Mouse (Mus musculus) lung, postnatal 0 days (tissue): ENCODE results near the gene Tubb1.

Source experiments
- CTCF ChIP-seq: IDR thresholded peaks from 2 replicates; pipeline ENCODE4 v1.5.1; 2016; ENCODE audit warnings: antibody characterized with exemption, mild to moderate bottlenecking
- EP300 ChIP-seq: IDR thresholded peaks from 2 replicates; pipeline ENCODE4 v1.6.1; 2016; ENCODE audit warnings: antibody characterized with exemption, mild to moderate bottlenecking, control low read depth

DNA sequence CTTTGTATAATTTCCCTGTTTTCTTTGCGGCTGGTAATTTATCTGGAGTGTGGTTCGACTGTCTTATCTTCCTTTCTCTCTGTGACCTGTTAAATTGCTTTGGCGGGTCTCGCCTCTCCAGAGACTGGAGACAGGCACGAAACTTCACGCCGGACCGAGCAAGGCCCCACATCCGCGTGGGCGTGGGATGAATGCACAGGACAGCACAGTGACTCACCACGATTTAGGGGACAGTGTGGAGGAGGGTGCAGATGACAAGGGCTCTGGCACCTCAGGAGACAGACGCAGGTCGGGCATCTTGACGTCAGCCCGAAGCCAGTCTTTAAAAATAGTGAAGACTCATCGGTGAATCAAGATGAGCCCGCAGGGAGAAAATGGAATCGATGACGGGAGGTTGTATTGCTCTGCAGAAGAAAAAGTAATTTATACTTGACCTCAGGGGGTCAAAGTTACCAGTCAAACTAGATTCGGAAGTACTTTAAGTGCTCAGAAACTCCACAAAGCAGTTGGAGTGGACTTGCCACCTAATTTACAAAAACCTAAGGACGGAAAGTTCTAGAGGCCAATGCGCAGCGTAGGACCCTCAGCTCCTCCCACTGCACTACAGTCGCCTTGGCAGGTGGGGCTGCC is 52.5 kb downstream of the Tubb1 start:
- no peak for TF ChIP-seq CTCF
- TF ChIP-seq EP300 = no peak
